Mouse (Mus musculus) forebrain, postnatal 0 days (tissue): ENCODE data around the gene Megf6. TPM values are rescaled to one million over a fixed set of nuclear protein-coding genes. Genes with fewer than 3 reads are reported as not detected.
A peak's percentile ranks its signal among the peaks of the same experiment; 100 is the strongest.

Source experiments
- ATAC-seq: fragments of 200-750 bp; cut with Nextera tagmentation; 2 replicates; pipeline ENCODE4 v1.8.0; 2017; ENCODE audit warnings: mild to moderate bottlenecking, moderate library complexity
- DNase-seq: peaks from one replicate; pipeline ENCODE4 v3.0.0-alpha.2; 2015
- H3K27ac ChIP-seq: fragments of 300-500 bp; sonication (generic); 2 replicates; pipeline ENCODE4 v1.5.1; 2014; ENCODE audit warnings: low read depth, mild to moderate bottlenecking, antibody characterized with exemption, low read length, moderate library complexity, mixed read lengths
- H3K27me3 ChIP-seq: fragments of 300-500 bp; sonication (generic); 2 replicates; pipeline ENCODE4 v1.6.1; 2014; ENCODE audit warnings: mild to moderate bottlenecking, low read length, mixed read lengths; ENCODE audit not compliant: insufficient read depth
- H3K36me3 ChIP-seq: fragments of 300-500 bp; sonication (generic); 2 replicates; pipeline ENCODE4 v1.6.1; 2014; ENCODE audit warnings: mild to moderate bottlenecking, moderate library complexity; ENCODE audit not compliant: insufficient read depth
- H3K4me1 ChIP-seq: fragments of 300-500 bp; sonication (generic); 2 replicates; pipeline ENCODE4 v1.6.1; 2014; ENCODE audit warnings: antibody characterized with exemption; ENCODE audit not compliant: insufficient read depth
- H3K4me2 ChIP-seq: fragments of 300-500 bp; sonication (generic); 2 replicates; pipeline ENCODE4 v1.6.1; 2014; ENCODE audit warnings: low read depth, mild to moderate bottlenecking, moderate library complexity
- H3K4me3 ChIP-seq: fragments of 300-500 bp; sonication (generic); 2 replicates; pipeline ENCODE4 v1.5.1; 2014; ENCODE audit warnings: low read depth, low read length, mixed read lengths
- H3K9ac ChIP-seq: fragments of 300-500 bp; sonication (generic); 2 replicates; pipeline ENCODE4 v1.6.1; 2014; ENCODE audit warnings: mild to moderate bottlenecking
- H3K9me3 ChIP-seq: fragments of 300-500 bp; sonication (generic); 2 replicates; pipeline ENCODE4 v1.6.1; 2016; ENCODE audit warnings: low read length
- CTCF ChIP-seq: sonication (generic); IDR thresholded peaks from 2 replicates; pipeline ENCODE4 v1.5.1; 2016; ENCODE audit warnings: antibody characterized with exemption, control low read depth, low read depth
- WGBS: fragments of 180-500 bp; shearing (Covaris S2); extraction: QIAGEN DNeasy Blood & Tissue Kit; methylation state at CpG from one replicate; pipeline ENCODE4 v1.1.7; 2014; 5-methylcytosine and 5-hydroxymethylcytosine counted together
- polyA plus RNA-seq: library from polyadenylated mRNA; unstranded; fragments of >200 nt; fragmentation: Nextera tagmentation; extraction: Ambion mirVana; gene quantifications from 2 replicates; pipeline ENCODE4 v1.2.1, GENCODE M21; 2015
- total RNA-seq: library from RNA; depleted of rRNA; stranded (reverse); fragments of >200 nt; gene quantifications from 2 replicates; pipeline ENCODE4 v1.2.3, GENCODE M21; 2014

The Megf6 gene
- total and polyA plus RNA-seq, 2 experiments from 2014 or later: 7.7 to 36.5 TPM

GRCm38 (mm10) chr4:154159961-154160537 lies 10.5 kb upstream of the Megf6 start:
- WGBS: 7% methylated on average over 47 of the region's 47 CpGs
- DNase-seq (peak; percentile 43), ATAC-seq (peak; percentile 50)
- Histone ChIP-seq H3K4me3 (peak overlapping the region; percentile 91), H3K4me1 (peaks cover 14% of the 10 kb centered on the region; the same call in 1 of the 2 replicates), H3K4me2 (peak overlapping the region; percentile 76), H3K36me3 (peaks cover 35% of the 10 kb centered on the region), H3K9me3 (no peaks in the 10 kb centered on the region), H3K27me3 (no peaks in the 10 kb centered on the region), H3K27ac (peak overlapping the region; percentile 72), H3K9ac (peak overlapping the region; percentile 65)
- no peak for TF ChIP-seq CTCF

GRCm38 (mm10) chr4:154160538-154161390 lies 9.8 kb upstream of the Megf6 start, which contains the start of gene Tprgl:
Gene Tprgl, minus strand, starts transcription at chr4:154160666.
- Histone ChIP-seq H3K4me3 (peak within 1 kb of the TSS; percentile 91), H3K4me1 (peaks cover 14% of the 10 kb centered on the region; the same call in 1 of the 2 replicates), H3K27ac (peak within 1 kb of the TSS; percentile 72), H3K36me3 (peaks cover 28% of the 10 kb centered on the region), H3K4me2 (peak within 1 kb of the TSS; percentile 89), H3K27me3 (no peaks in the 10 kb centered on the region), H3K9ac (peak within 1 kb of the TSS; percentile 66), H3K9me3 (no peaks in the 10 kb centered on the region)
- ATAC-seq (peak; percentile 99), DNase-seq (peak; percentile 97)
- no peak for TF ChIP-seq CTCF
- WGBS: under 1% methylated on average over 73 of the region's 75 CpGs

GRCm38 (mm10) chr4:154163296-154163695 lies 7.2 kb upstream of the Megf6 start:
- ATAC-seq (no peak), DNase-seq (peak; percentile 88)
- Histone ChIP-seq H3K4me3 (no peak overlapping the region), H3K27me3 (no peaks in the 10 kb centered on the region), H3K9me3 (no peaks in the 10 kb centered on the region), H3K4me2 (no peak overlapping the region), H3K27ac (no peak overlapping the region), H3K36me3 (peaks cover 4% of the 10 kb centered on the region; the same call in 1 of the 2 replicates), H3K4me1 (peaks cover 14% of the 10 kb centered on the region; the same call in 1 of the 2 replicates), H3K9ac (no peak overlapping the region)
- WGBS: 13% methylated on average over 7 of the region's 7 CpGs
- peak; percentile 89 for TF ChIP-seq CTCF

- Histone ChIP-seq H3K27ac (no peak overlapping the region), H3K4me1 (no peaks in the 10 kb centered on the region), H3K4me2 (no peak overlapping the region), H3K9ac (no peak overlapping the region), H3K36me3 (no peaks in the 10 kb centered on the region), H3K27me3 (peaks cover 10% of the 10 kb centered on the region), H3K9me3 (no peaks in the 10 kb centered on the region), H3K4me3 (no peak overlapping the region)
- peak; percentile 31 for DNase-seq
- TF ChIP-seq CTCF: peak; percentile 64
- no peak for ATAC-seq
- WGBS: 26% methylated on average over 5 of the region's 5 CpGs
These were observed 3.5 kb upstream of the Megf6 start for GRCm38 (mm10) chr4:154167053-154167452.

DNA sequence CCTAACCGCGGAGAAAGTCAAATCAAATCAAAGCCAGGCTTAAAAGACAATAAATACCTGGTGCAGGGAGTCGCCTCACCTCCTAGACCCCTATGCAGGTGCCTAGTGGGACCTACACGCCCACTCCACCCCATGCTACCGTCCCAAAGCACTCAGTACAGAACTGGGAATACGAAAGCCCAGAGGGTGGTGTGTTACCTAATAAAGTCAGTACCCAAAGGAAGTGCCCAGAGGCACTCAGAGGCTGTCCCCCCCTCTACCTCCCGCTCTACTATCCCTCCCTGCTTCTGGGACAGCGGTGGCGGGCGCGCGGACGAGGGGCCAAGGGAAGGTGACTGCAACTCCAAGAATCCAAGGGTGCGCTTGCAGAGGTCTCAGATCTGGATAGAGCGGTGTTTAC lies 509 bp upstream of the Megf6 start:
- Histone ChIP-seq H3K27ac (no peak overlapping the region), H3K27me3 (peaks cover 14% of the 10 kb centered on the region), H3K9me3 (no peaks in the 10 kb centered on the region), H3K9ac (no peak overlapping the region), H3K4me3 (peak overlapping the region; percentile 45), H3K4me2 (peak overlapping the region; percentile 75), H3K36me3 (no peaks in the 10 kb centered on the region), H3K4me1 (no peaks in the 10 kb centered on the region)
- TF ChIP-seq CTCF: no peak
- ATAC-seq (peak; percentile 7; the same call in 1 of the 2 replicates), DNase-seq (no peak)
- 5% methylated on average over 15 of the region's 15 CpGs for WGBS

DNA sequence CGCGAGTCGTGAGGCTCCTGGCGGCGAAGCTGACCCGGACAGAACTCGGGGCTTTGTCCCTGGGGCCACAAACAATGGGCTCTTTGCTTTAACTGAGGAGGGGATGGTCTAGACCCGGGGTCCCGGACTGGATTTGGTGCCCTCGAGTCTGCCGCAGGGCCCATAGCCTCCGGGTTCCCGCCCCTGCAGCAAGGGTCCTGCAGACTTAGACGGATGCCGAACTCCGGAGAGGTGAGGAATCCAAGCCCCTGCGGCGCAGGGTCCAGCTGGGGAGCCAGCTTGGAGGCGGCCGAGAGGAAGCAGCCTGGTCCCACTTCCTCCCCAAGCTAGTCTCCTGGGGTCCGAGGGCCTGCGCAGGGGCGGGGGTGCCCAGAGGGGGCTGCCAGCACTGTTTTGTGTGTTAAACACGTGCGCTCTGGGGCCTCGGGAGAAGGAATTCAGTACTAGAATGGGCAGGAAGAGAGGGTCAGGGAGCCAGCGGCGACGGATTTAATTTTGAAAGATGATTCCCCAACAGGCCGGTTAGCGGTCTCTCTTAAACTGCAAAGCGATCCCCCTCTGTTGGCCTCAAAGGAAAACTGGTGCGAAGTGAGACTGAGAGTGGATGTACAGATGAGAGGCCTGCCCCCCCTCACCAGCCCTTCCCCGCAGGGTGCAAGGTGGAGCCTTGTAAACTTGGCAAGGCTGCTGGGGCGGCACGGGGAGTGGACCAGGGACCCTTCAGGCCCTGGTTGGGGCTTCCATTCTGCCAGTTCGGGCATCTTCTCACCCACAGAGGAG lies 811 bp downstream of the Megf6 start:
- DNase-seq: peak; percentile 18
- no peaks in the 10 kb centered on the region for H3K4me1 ChIP-seq

More for the DNA sequence above, 811 bp downstream of the Megf6 start:
- peak; percentile 28 for ATAC-seq
- H3K9me3 ChIP-seq: no peaks in the 10 kb centered on the region
- no peak overlapping the region for H3K27ac ChIP-seq
- peaks cover 14% of the 10 kb centered on the region for H3K27me3 ChIP-seq
- 0 out of 2 replicates have a peak overlapping the region, but pooled peaks have one; percentile 10 for H3K9ac ChIP-seq
- peak overlapping the region; percentile 75 for H3K4me2 ChIP-seq
- no peaks in the 10 kb centered on the region for H3K36me3 ChIP-seq
- no peak for TF ChIP-seq CTCF
- WGBS: 2% methylated on average over 35 of the region's 37 CpGs
- peak overlapping the region; percentile 45 for H3K4me3 ChIP-seq
